Mouse (Mus musculus) olfactory bulb, adult 2 months (tissue): ENCODE measurements at regions not wholly inside any gene's neighbourhood (a gene's known extent, or its start where the extent isn't known, plus 50 kb on each side); places are given as distances from the start of the nearest gene placed in this dataset.

Source experiments
- H3K27ac ChIP-seq: fragments of 200-500 bp; 2 replicates; pipeline ENCODE4 v1.5.1; 2012; ENCODE audit warnings: low read depth, low read length; ENCODE audit not compliant: insufficient read depth
- H3K4me1 ChIP-seq: fragments of 200-500 bp; 2 replicates; pipeline ENCODE4 v1.6.1; 2012; ENCODE audit warnings: low read length; ENCODE audit not compliant: control insufficient read depth, insufficient read depth
- H3K4me3 ChIP-seq: fragments of 200-500 bp; 2 replicates; pipeline ENCODE4 v1.5.1; 2012; ENCODE audit warnings: mild to moderate bottlenecking, low read depth, low read length, moderate library complexity; ENCODE audit not compliant: insufficient read depth
- CTCF ChIP-seq: fragments of 200-500 bp; IDR thresholded peaks from 2 replicates; pipeline ENCODE4 v1.5.1; 2012; ENCODE audit warnings: low read depth, mild to moderate bottlenecking, low read length, moderate library complexity; ENCODE audit not compliant: insufficient read depth
- POLR2A ChIP-seq: fragments of 200-500 bp; IDR thresholded peaks from 2 replicates; pipeline ENCODE4 v1.6.1; 2012; ENCODE audit warnings: mild to moderate bottlenecking, low read depth, low read length, moderate library complexity; ENCODE audit not compliant: insufficient read depth
- WGBS: fragments of 180-500 bp; shearing (Covaris S2); methylation state at CpG from one replicate; pipeline ENCODE4 v1.1.7; 2018; 5-methylcytosine and 5-hydroxymethylcytosine counted together

GRCm38 (mm10) chr7:117003167-117003566 is 377.6 kb upstream of the Xylt1 start:
- Histone ChIP-seq H3K27ac (no peak overlapping the region), H3K4me3 (no peak overlapping the region), H3K4me1 (no peaks in the 10 kb centered on the region)
- TF ChIP-seq POLR2A (no peak), CTCF (no peak)

DNA sequence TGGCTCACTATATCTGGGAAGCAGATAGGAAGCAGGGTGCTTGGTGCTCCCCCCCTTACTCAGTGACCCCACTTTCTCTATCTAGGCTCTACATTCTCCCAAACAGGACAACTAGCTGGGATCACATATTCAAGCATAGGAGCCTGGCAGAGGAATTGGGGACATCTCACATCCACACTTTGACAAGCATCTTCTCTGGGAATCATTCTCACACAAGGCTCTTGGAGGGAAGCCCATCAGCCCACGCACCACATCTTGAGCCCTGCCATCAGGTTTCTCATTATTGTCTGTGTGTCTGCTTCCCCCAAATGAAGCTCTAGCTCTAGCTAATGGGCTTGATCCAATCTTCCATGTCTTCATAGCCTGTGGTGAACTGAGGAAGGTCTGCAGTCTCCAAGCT is 362.4 kb upstream of the Xylt1 start:
- Histone ChIP-seq H3K27ac (no peak overlapping the region), H3K4me3 (no peak overlapping the region), H3K4me1 (no peaks in the 10 kb centered on the region)
- TF ChIP-seq CTCF (no peak), POLR2A (no peak)
- 78% methylated on average over 1 of the region's 1 CpGs for WGBS

GRCm38 (mm10) chr7:117021716-117022115 is 359.1 kb upstream of the Xylt1 start:
- Histone ChIP-seq H3K4me1 (no peaks in the 10 kb centered on the region), H3K4me3 (no peak overlapping the region), H3K27ac (no peak overlapping the region)
- TF ChIP-seq CTCF, result no peak
- no peak for TF ChIP-seq POLR2A
- WGBS, result 62% methylated on average over 4 of the region's 4 CpGs

GRCm38 (mm10) chr7:117044926-117045325 is 335.9 kb upstream of the Xylt1 start:
- Histone ChIP-seq H3K4me1 (no peaks in the 10 kb centered on the region), H3K4me3 (no peak overlapping the region), H3K27ac (no peak overlapping the region)
- 83% methylated on average over 9 of the region's 9 CpGs for WGBS
- TF ChIP-seq CTCF (no peak), POLR2A (no peak)

DNA sequence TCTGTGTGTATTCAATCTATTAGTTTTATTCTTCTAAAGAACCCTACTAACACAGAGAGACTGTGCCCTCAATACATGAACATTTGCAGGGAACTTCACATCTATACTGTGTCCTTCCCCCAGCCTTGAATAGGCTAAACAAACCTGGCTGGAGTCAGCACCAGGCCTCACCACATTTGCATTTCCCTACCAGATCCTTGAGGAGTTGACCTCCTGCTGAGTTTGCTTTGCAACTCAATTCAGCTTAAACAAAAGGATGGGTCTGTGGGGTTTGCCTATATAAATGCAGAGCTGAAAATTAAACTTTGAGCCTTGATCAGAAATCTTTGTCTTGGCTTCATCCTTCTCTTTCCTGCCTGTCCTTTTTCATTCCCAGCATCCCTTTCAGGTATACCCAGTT is 331.5 kb upstream of the Xylt1 start:
- Histone ChIP-seq H3K27ac (no peak overlapping the region), H3K4me1 (no peaks in the 10 kb centered on the region), H3K4me3 (no peak overlapping the region)
- TF ChIP-seq POLR2A (no peak), CTCF (no peak)

GRCm38 (mm10) chr7:117065771-117066170 is 315.0 kb upstream of the Xylt1 start:
- 73% methylated on average over 2 of the region's 2 CpGs for WGBS
- H3K27ac ChIP-seq, result no peak overlapping the region
- TF ChIP-seq POLR2A, result no peak
- no peak for TF ChIP-seq CTCF
- no peaks in the 10 kb centered on the region for H3K4me1 ChIP-seq
- H3K4me3 ChIP-seq, result no peak overlapping the region

DNA sequence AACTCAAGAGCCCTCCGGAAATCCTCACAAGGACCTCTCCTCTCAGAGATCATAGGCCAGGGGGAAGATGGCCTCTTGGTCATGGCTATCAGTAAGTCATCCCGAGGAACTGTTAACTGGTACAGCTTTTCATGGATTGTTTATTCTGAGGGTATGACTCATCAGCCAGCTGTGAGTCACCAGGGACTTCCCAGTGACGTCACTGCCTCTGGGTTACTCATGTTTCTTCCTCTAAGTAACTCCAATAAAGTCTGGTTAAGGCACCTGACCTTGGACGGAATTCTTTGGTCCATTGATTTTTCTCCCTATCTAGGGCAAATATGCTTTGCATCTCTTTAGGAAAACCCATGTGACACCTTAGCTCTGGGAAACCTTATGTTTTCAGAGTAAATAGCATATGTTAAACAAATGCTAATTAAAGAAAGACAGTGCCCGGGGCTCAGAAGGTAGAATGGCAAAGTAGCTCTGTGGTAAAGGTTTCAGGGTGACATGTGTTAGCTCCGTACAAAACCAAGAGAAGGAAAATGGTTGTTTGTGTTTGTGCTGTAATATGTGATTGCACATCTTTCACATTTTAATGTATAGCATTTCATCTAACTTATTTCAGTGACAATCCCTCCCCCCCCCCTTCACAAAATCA is 289.7 kb upstream of the Xylt1 start:
- TF ChIP-seq CTCF, result no peak
- TF ChIP-seq POLR2A, result no peak
- Histone ChIP-seq H3K4me1 (peaks cover 3% of the 10 kb centered on the region; the same call in 1 of the 2 replicates), H3K4me3 (no peak overlapping the region), H3K27ac (no peak overlapping the region)
- 42% methylated on average over 6 of the region's 6 CpGs for WGBS

- Histone ChIP-seq H3K4me3 (no peak overlapping the region), H3K4me1 (peaks cover 3% of the 10 kb centered on the region; the same call in 1 of the 2 replicates), H3K27ac (no peak overlapping the region)
- no peak for TF ChIP-seq POLR2A
- no peak for TF ChIP-seq CTCF
- 93% methylated on average over 4 of the region's 4 CpGs for WGBS
Measured at GRCm38 (mm10) chr7:117092860-117093259, 287.9 kb upstream of the Xylt1 start.

- TF ChIP-seq POLR2A, result no peak
- no peak for TF ChIP-seq CTCF
Measured at GRCm38 (mm10) chr7:117097618-117098017, 283.2 kb upstream of the Xylt1 start.

DNA sequence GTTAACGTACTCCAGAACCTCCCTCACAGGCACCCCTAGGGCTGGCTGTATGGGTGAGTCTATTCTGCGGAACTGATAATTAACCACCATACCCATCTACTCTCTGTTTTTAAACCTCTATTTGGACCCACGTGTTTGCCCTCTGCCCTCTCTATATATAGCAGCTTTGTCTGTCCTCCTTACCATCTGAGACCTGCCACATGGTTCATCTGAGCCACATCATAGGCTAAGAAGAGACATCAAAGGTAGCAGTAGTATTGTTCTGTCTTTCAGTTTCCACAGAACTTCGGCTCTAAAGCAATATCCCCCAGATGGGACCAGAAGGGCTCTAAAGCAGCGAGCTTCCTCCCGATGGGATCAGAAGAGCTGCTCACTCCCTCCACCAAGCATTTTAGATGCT is 281.7 kb upstream of the Xylt1 start:
- TF ChIP-seq CTCF (no peak), POLR2A (no peak)
- no peak overlapping the region for H3K4me3 ChIP-seq
- no peaks in the 10 kb centered on the region for H3K4me1 ChIP-seq
- 68% methylated on average over 6 of the region's 6 CpGs for WGBS
- no peak overlapping the region for H3K27ac ChIP-seq

More at GRCm38 (mm10) chr7:117097618-117098017, 283.2 kb upstream of the Xylt1 start:
- H3K27ac ChIP-seq, result no peak overlapping the region
- no peak overlapping the region for H3K4me3 ChIP-seq
- WGBS, result 75% methylated on average over 3 of the region's 3 CpGs
- no peaks in the 10 kb centered on the region for H3K4me1 ChIP-seq
